Mouse (Mus musculus) lung, adult 2 months (tissue): ENCODE data around the gene Syt11.

Experiments
- CTCF ChIP-seq: fragments of 200-500 bp; IDR thresholded peaks from 2 replicates; pipeline ENCODE4 v1.5.1; 2011; ENCODE audit warnings: mild to moderate bottlenecking, low read length, control low read depth; ENCODE audit not compliant: insufficient read depth
- POLR2A ChIP-seq: fragments of 200-500 bp; IDR thresholded peaks from 2 replicates; pipeline ENCODE4 v1.6.1; 2011; ENCODE audit warnings: low read depth, mild to moderate bottlenecking, control low read depth, low read length, borderline replicate concordance; ENCODE audit errors: extremely low read depth

DNA sequence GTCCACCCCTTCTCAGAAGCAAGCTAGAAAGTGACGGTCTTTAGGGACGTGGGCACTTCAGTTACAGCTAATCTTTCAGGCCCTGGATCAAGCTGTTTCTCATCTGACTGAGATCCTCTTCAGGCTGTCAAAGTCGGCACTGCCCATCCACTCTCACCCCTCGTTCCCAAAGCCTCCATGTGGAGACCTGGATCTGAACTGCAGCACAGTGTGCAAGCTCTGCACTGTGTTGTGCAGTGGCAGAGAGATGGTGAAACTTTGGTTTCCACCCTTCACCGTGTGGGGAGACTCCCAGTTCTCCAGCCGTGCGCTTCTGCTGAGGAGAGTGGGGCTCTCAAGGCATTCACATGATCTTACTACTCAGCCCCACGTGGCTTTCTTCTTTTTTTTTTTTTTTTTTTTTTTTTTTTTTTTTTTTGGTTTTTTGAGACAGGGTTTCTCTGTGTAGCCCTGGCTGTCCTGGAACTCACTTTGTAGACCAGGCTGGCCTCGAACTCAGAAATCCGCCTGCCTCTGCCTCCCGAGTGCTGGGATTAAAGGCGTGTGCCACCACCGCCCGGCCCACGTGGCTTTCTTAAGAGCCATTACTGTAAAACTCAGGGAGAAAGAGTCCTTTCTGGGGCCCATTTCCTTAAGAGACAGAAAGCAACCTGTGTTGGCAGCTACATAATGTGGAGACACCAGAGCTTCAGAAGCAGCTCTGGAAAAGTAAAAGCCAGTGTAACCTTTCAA lies 28.7 kb downstream of the Syt11 start:
- TF ChIP-seq CTCF (no peak), POLR2A (no peak)
